Mouse (Mus musculus): ENCODE data around the gene Celsr3. TPM values are rescaled to one million over a fixed set of nuclear protein-coding genes. Genes with fewer than 3 reads are reported as not detected.
A peak's percentile ranks its signal among the peaks of the same experiment; 100 is the strongest.

The Celsr3 gene
- polyA plus RNA-seq (2014; fragmentation: Nextera tagmentation; extraction: Ambion mirVana), result 0.14 and 0.17 TPM in 2 replicates

- no peaks in the 10 kb centered on the region for H3K36me3 ChIP-seq (ENCODE audit: insufficient read depth)
- no peaks in the 10 kb centered on the region for H3K4me1 ChIP-seq (ENCODE audit: insufficient read depth)
- H3K9ac ChIP-seq, result no peak within 1 kb of the TSS
- peak within 1 kb of the TSS; percentile 38 for H3K4me3 ChIP-seq (ENCODE audit: low read depth, low read length)
- DNase-seq (peak; percentile 85), ATAC-seq (ENCODE audit: insufficient read depth) (peak; percentile 53; the same call in 1 of the 2 replicates)
- WGBS, result 2% methylated on average over 51 of the region's 70 CpGs
- peaks cover 71% of the 10 kb centered on the region for H3K27me3 ChIP-seq (ENCODE audit: insufficient read depth, low read length)
- no peak within 1 kb of the TSS for H3K27ac ChIP-seq (ENCODE audit: low read depth)
- TF ChIP-seq CTCF (IDR thresholded peaks at IDR 0.05; ENCODE audit: low read depth), result no peak
- peak within 1 kb of the TSS; percentile 78 for H3K4me2 ChIP-seq
- no peaks in the 10 kb centered on the region for H3K9me3 ChIP-seq (ENCODE audit: low read depth, low read length)
These were observed at the start of gene Celsr3 for GRCm38 (mm10) chr9:108825820-108826699. Gene Celsr3, plus strand, starts transcription at chr9:108826320.

- no peak for DNase-seq
- ATAC-seq (ENCODE audit: insufficient read depth), result no peak
- Histone ChIP-seq H3K27ac (ENCODE audit: low read depth) (no peak overlapping the region), H3K36me3 (ENCODE audit: insufficient read depth) (no peaks in the 10 kb centered on the region), H3K4me3 (ENCODE audit: low read depth, low read length) (no peak overlapping the region), H3K9ac (no peak overlapping the region), H3K4me2 (no peak overlapping the region), H3K9me3 (ENCODE audit: low read depth, low read length) (no peaks in the 10 kb centered on the region; the same call in 1 of the 2 replicates), H3K27me3 (ENCODE audit: insufficient read depth, low read length) (no peaks in the 10 kb centered on the region), H3K4me1 (ENCODE audit: insufficient read depth) (peaks cover 4% of the 10 kb centered on the region; the same call in 1 of the 2 replicates)
- no peak for TF ChIP-seq CTCF (IDR thresholded peaks at IDR 0.05; ENCODE audit: low read depth)
- 73% methylated on average over 4 of the region's 4 CpGs for WGBS
These were observed 49.5 kb upstream of the Celsr3 start for GRCm38 (mm10) chr9:108776614-108777013.

- no peak overlapping the region for H3K9ac ChIP-seq
- no peak for TF ChIP-seq CTCF (IDR thresholded peaks at IDR 0.05; ENCODE audit: low read depth)
- no peak for DNase-seq
- 76% methylated on average over 4 of the region's 4 CpGs for WGBS
- no peak overlapping the region for H3K4me2 ChIP-seq
- no peak for ATAC-seq (ENCODE audit: insufficient read depth)
- H3K27me3 ChIP-seq (ENCODE audit: insufficient read depth, low read length), result no peaks in the 10 kb centered on the region
- no peak overlapping the region for H3K27ac ChIP-seq (ENCODE audit: low read depth)
- peaks cover 9% of the 10 kb centered on the region; the same call in 1 of the 2 replicates for H3K4me1 ChIP-seq (ENCODE audit: insufficient read depth)
- H3K36me3 ChIP-seq (ENCODE audit: insufficient read depth), result no peaks in the 10 kb centered on the region
- H3K4me3 ChIP-seq (ENCODE audit: low read depth, low read length), result no peak overlapping the region
- H3K9me3 ChIP-seq (ENCODE audit: low read depth, low read length), result no peaks in the 10 kb centered on the region; the same call in 1 of the 2 replicates
These were observed 48.8 kb upstream of the Celsr3 start for GRCm38 (mm10) chr9:108777276-108777675.

DNA sequence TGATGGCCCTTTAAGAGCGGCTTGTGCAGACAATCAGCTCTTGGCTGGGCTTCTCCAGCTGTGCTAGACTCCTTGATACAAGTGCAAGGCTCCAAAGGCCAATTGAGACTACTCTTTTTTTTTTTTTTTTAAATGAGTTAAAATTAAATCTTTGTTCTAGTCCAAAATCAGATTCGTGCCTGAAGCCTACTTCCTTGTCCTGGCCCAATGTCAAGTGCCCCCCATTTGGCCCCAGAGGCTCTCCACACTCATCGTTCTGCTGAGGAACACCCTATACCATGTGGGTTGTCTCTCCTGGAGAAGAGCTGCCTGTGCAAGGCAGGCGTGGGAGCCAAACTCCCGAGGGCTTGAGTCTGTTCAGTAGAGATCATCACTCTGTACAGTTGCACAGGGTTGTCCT, 45.2 kb upstream of the Celsr3 start:
- ATAC-seq (ENCODE audit: insufficient read depth), result no peak
- Histone ChIP-seq H3K9me3 (ENCODE audit: low read depth, low read length) (no peaks in the 10 kb centered on the region), H3K27me3 (ENCODE audit: insufficient read depth, low read length) (no peaks in the 10 kb centered on the region), H3K36me3 (ENCODE audit: insufficient read depth) (peaks cover under 1% of the 10 kb centered on the region; the same call in 1 of the 2 replicates), H3K4me3 (ENCODE audit: low read depth, low read length) (no peak overlapping the region), H3K27ac (ENCODE audit: low read depth) (no peak overlapping the region), H3K9ac (no peak overlapping the region), H3K4me2 (no peak overlapping the region), H3K4me1 (ENCODE audit: insufficient read depth) (peaks cover 18% of the 10 kb centered on the region)
- DNase-seq, result no peak
- WGBS, result 42% methylated on average over 5 of the region's 5 CpGs
- TF ChIP-seq CTCF (IDR thresholded peaks at IDR 0.05; ENCODE audit: low read depth), result no peak

DNA sequence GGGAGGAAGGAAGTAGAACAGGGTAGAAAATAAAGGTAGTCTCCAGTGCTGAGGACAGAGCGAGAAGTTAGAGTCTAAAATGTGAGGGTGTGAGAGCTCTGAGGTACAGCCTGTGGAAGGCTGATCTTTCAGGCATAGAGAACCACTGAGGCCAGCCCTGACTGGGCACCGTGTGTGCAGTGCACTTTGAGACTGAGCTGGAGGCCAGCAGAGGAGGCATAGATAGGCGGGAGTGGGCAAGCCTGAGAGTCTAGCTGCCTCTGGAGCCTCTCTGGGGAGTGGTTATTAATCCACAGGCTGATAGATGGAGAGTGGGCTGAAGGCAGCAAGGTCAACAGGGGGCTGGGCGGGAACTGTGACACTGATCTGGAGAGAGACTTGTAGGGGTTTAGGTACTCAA, 44.2 kb upstream of the Celsr3 start:
- H3K4me3 ChIP-seq (ENCODE audit: low read depth, low read length), result no peak overlapping the region
- H3K4me2 ChIP-seq, result no peak overlapping the region
- H3K9me3 ChIP-seq (ENCODE audit: low read depth, low read length), result no peaks in the 10 kb centered on the region
- H3K27ac ChIP-seq (ENCODE audit: low read depth), result no peak overlapping the region
- 45% methylated on average over 4 of the region's 4 CpGs for WGBS
- no peaks in the 10 kb centered on the region for H3K27me3 ChIP-seq (ENCODE audit: insufficient read depth, low read length)
- H3K36me3 ChIP-seq (ENCODE audit: insufficient read depth), result peaks cover 7% of the 10 kb centered on the region
- H3K9ac ChIP-seq, result no peak overlapping the region
- TF ChIP-seq CTCF (IDR thresholded peaks at IDR 0.05; ENCODE audit: low read depth), result no peak
- no peak for DNase-seq
- peaks cover 18% of the 10 kb centered on the region for H3K4me1 ChIP-seq (ENCODE audit: insufficient read depth)
- ATAC-seq (ENCODE audit: insufficient read depth), result no peak

DNA sequence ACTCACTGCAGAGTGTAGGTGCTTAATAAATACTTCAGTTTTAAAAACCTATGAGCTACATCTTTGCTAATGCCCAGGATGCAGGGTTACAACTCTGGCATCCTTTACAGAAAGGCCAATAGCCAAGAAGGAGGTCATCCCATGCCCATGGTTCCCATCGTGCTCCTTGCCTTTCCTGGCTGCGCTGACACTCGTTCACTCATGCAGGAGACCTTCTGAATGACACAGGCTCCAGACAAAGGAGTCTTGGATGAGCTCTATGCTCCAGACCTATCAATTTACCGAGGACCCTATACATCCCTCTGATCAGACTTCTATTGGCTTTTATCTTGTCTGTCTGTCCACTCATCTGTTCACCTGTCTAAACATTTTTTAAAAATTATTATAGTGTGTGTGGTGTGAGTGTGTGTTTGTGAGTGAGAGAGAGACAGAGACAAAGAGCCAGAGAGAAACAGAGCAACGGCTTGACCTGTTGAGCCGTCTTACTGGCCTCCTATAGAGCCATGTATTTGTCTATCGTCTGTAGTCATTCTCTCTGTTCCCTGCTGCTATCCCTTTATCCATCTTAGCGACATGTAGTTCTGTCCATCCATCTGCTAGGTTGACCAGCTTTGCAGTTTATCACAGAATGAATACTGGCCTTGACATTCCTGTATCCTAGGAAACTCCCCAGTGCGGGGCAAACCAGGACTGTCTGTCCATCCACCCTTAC, 43.1 kb upstream of the Celsr3 start:
- H3K36me3 ChIP-seq (ENCODE audit: insufficient read depth), result peaks cover 16% of the 10 kb centered on the region
- no peaks in the 10 kb centered on the region for H3K27me3 ChIP-seq (ENCODE audit: insufficient read depth, low read length)
- peak overlapping the region; percentile 47; the same call in 1 of the 2 replicates for H3K27ac ChIP-seq (ENCODE audit: low read depth)
- H3K4me1 ChIP-seq (ENCODE audit: insufficient read depth), result peaks cover 18% of the 10 kb centered on the region
- 23% methylated on average over 9 of the region's 9 CpGs for WGBS
- no peaks in the 10 kb centered on the region for H3K9me3 ChIP-seq (ENCODE audit: low read depth, low read length)
- peak overlapping the region; percentile 27 for H3K9ac ChIP-seq
- no peak for TF ChIP-seq CTCF (IDR thresholded peaks at IDR 0.05; ENCODE audit: low read depth)
- DNase-seq (no peak), ATAC-seq (ENCODE audit: insufficient read depth) (peak; percentile 5; the same call in 1 of the 2 replicates)
- H3K4me3 ChIP-seq (ENCODE audit: low read depth, low read length), result peak overlapping the region; percentile 80
- peak overlapping the region; percentile 70 for H3K4me2 ChIP-seq
